Mouse (Mus musculus): ENCODE results near the gene Pip5k1a.

DNA sequence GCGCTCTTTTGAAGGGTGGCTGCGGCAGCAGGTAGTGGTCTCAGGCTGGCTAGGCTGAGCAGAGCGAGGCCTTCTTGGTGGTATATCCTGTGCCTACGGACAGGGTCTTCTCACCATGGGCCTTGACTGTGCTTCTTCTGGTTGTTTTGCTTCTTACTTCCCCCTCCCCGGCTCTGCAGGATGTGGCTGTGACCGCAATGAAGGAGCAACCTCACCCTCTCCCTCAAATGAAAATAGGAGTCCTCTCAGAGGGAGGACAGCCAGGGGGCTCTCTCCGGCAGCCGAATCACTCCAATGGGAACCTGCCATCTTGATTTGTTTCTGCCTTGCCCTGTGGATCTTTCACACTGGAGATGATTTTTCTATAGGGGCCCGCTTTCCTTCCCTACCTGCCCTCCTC lies 34.7 kb upstream of the Pip5k1a start:
- TF ChIP-seq CTCF (IDR thresholded peaks at IDR 0.05; ENCODE audit: insufficient read depth, low read length) (no peak), POLR2A (IDR thresholded peaks at IDR 0.05; ENCODE audit: borderline replicate concordance, extremely low read depth, low read depth, low read length) (no peak)
